ENCODE assay signal across 14 mouse cellular contexts in genomic region chr1:191495051-191495467, GRCm38 (mm10).
DNase-seq lines count a peak whose midpoint lies in the region; ATAC-seq and TF ChIP-seq lines count a peak whose summit lies in the region.
"Had no signal": no experiment of that assay in that cellular context is flagged by ENCODE, and none has a peak within 500 bp of the region (broad histone marks: within the 10 kb centered on the region; RNA-seq: fewer than 3 reads in every experiment).

No protein-coding gene starts in this region.

- peak overlapping the region; percentile 42; the same call in 1 of the 2 replicates for H3K4me2 ChIP-seq in liver, postnatal 0 days (ENCODE audit: low read depth, low read length)
- no peak overlapping the region for H3K4me2 ChIP-seq in liver, embryonic 12.5 days
- H3K4me2 ChIP-seq: forebrain, embryonic 15.5 days; limb, embryonic 12.5 days; midbrain, embryonic 12.5 days had no signal

- H3K27me3 ChIP-seq in liver, postnatal 0 days (ENCODE audit: insufficient read depth, low read length) = no peaks in the 10 kb centered on the region
- H3K27me3 ChIP-seq in liver, embryonic 12.5 days (replicated peaks) = peaks cover 16% of the 10 kb centered on the region; the same call in 1 of the 2 replicates
- H3K27me3 ChIP-seq in heart, embryonic 10.5 days (ENCODE audit: insufficient read depth, poor library complexity, severe bottlenecking) = peaks cover 3% of the 10 kb centered on the region; the same call in 1 of the 2 replicates
- H3K27me3 ChIP-seq: forebrain, embryonic 15.5 days; limb, embryonic 12.5 days; midbrain, embryonic 12.5 days had no signal

- no peaks in the 10 kb centered on the region for H3K9me3 ChIP-seq in liver, postnatal 0 days (ENCODE audit: low read length)
- no peaks in the 10 kb centered on the region for H3K9me3 ChIP-seq in liver, embryonic 12.5 days (replicated peaks)
- no peaks in the 10 kb centered on the region for H3K9me3 ChIP-seq in heart, embryonic 10.5 days
- H3K9me3 ChIP-seq: forebrain, embryonic 15.5 days; G1E; limb, embryonic 12.5 days; midbrain, embryonic 12.5 days had no signal

- H3K4me3 ChIP-seq in liver, postnatal 0 days (ENCODE audit: low read depth, low read length) = no peak overlapping the region
- H3K4me3 ChIP-seq in liver, embryonic 12.5 days = no peak overlapping the region
- H3K4me3 ChIP-seq in heart, embryonic 10.5 days = no peak overlapping the region
- H3K4me3 ChIP-seq: forebrain, embryonic 15.5 days; limb, embryonic 12.5 days; midbrain, embryonic 12.5 days had no signal

- TF ChIP-seq EP300 in liver, postnatal 0 days (IDR thresholded peaks at IDR 0.05; ENCODE audit: low read depth) = no peak

- H3K27ac ChIP-seq in liver, postnatal 0 days (ENCODE audit: low read depth) = peak overlapping the region; percentile 60
- no peak overlapping the region for H3K27ac ChIP-seq in liver, embryonic 12.5 days
- peak overlapping the region; percentile 49; the same call in 1 of the 2 replicates for H3K27ac ChIP-seq in heart, embryonic 10.5 days
- H3K27ac ChIP-seq: forebrain, embryonic 15.5 days; limb, embryonic 12.5 days; midbrain, embryonic 12.5 days had no signal

- H3K36me3 ChIP-seq in liver, postnatal 0 days (replicated peaks; ENCODE audit: insufficient read depth, low read length) = no peaks in the 10 kb centered on the region
- no peaks in the 10 kb centered on the region for H3K36me3 ChIP-seq in liver, embryonic 12.5 days
- H3K36me3 ChIP-seq in heart, embryonic 10.5 days = no peaks in the 10 kb centered on the region
- H3K36me3 ChIP-seq: forebrain, embryonic 15.5 days; G1E; limb, embryonic 12.5 days; midbrain, embryonic 12.5 days had no signal

- peak; percentile 65 for ATAC-seq in liver, postnatal 0 days
- no peak for ATAC-seq in liver, embryonic 12.5 days
- ATAC-seq: forebrain, embryonic 15.5 days had no signal

- H3K4me1 ChIP-seq in liver, postnatal 0 days (ENCODE audit: insufficient read depth) = peaks cover 17% of the 10 kb centered on the region
- H3K4me1 ChIP-seq in liver, embryonic 12.5 days = peaks cover 33% of the 10 kb centered on the region
- H3K4me1 ChIP-seq in heart, embryonic 10.5 days = peaks cover 33% of the 10 kb centered on the region

- TF ChIP-seq CTCF in liver, postnatal 0 days (IDR thresholded peaks at IDR 0.05; ENCODE audit: low read depth) = no peak

- peak; percentile 28 for DNase-seq in adrenal gland, postnatal 10 days
- DNase-seq in adrenal gland, postnatal 36 days = no peak
- peak; percentile 30 for DNase-seq in liver, postnatal 0 days
- no peak for DNase-seq in heart, embryonic 10.5 days (ENCODE audit: low spot score)
- DNase-seq in lung, postnatal 25 days (ENCODE audit: low spot score) = peak; percentile 79
- no peak for DNase-seq in layer of hippocampus, postnatal 10 days (ENCODE audit: low spot score in 2 of 2)
- DNase-seq in urinary bladder, adult 18-20 months (ENCODE audit: low spot score in 2 of 2) = no peak
- DNase-seq: kidney, postnatal 4 days; thymus, postnatal 4 days had no signal

- 59% methylated on average over 10 of the region's 10 CpGs for WGBS in liver, postnatal 0 days (ENCODE audit: insufficient replicate concordance)
- 62% methylated on average over 10 of the region's 10 CpGs for WGBS in liver, embryonic 12.5 days (ENCODE audit: insufficient replicate concordance)
- 53% methylated on average over 10 of the region's 10 CpGs for WGBS in heart, embryonic 10.5 days

- H3K9ac ChIP-seq in liver, postnatal 0 days (replicated peaks) = no peak overlapping the region
- no peak overlapping the region for H3K9ac ChIP-seq in liver, embryonic 12.5 days
- H3K9ac ChIP-seq: forebrain, embryonic 15.5 days; limb, embryonic 12.5 days; midbrain, embryonic 12.5 days had no signal

Comparison
In these comparisons a context has a peak if more than half of its experiments do, and no peak if none do; other contexts are left out.
1. DNase-seq: peak in adrenal gland, postnatal 10 days (single experiment), liver, postnatal 0 days (single experiment) and lung, postnatal 25 days (single experiment); none in adrenal gland, postnatal 36 days (0 of 2), heart, embryonic 10.5 days (single experiment), layer of hippocampus, postnatal 10 days (0 of 2) and urinary bladder, adult 18-20 months (0 of 2).